Mouse (Mus musculus) midbrain, embryonic 11.5 days (tissue): ENCODE results near the gene Rnf151. TPM values are rescaled to one million over a fixed set of nuclear protein-coding genes. Genes with fewer than 3 reads are reported as not detected.
A peak's percentile ranks its signal among the peaks of the same experiment; 100 is the strongest.

ENCODE experiments used
- ATAC-seq: fragments of 200-750 bp; cut with Nextera tagmentation; 2 replicates; pipeline ENCODE4 v1.8.0; 2017; ENCODE audit warnings: moderate TSS enrichment, moderate library complexity; ENCODE audit not compliant: low FRiP score
- DNase-seq: peaks from one replicate; pipeline ENCODE4 v3.0.0; 2015; ENCODE audit warnings: low spot score; ENCODE audit errors: missing footprints
- H3K27ac ChIP-seq: fragments of 300-500 bp; sonication (generic); 2 replicates; pipeline ENCODE4 v1.5.1; 2014; ENCODE audit warnings: low read depth, low read length
- H3K27me3 ChIP-seq: fragments of 300-500 bp; sonication (generic); 2 replicates; pipeline ENCODE4 v1.6.1; 2014; ENCODE audit warnings: mild to moderate bottlenecking, low read length, moderate library complexity, mixed read lengths; ENCODE audit not compliant: control insufficient read depth, insufficient read depth
- H3K36me3 ChIP-seq: fragments of 300-500 bp; sonication (generic); 2 replicates; pipeline ENCODE4 v1.6.1; 2014; ENCODE audit warnings: mild to moderate bottlenecking, low read length, moderate library complexity, mixed read lengths; ENCODE audit not compliant: control insufficient read depth, insufficient read depth
- H3K4me1 ChIP-seq: fragments of 300-500 bp; sonication (generic); 2 replicates; pipeline ENCODE4 v1.6.1; 2014; ENCODE audit warnings: low read length; ENCODE audit not compliant: control insufficient read depth, insufficient read depth
- H3K4me2 ChIP-seq: fragments of 300-500 bp; sonication (generic); 2 replicates; pipeline ENCODE4 v1.6.1; 2014; ENCODE audit warnings: mild to moderate bottlenecking, moderate library complexity
- H3K4me3 ChIP-seq: fragments of 300-500 bp; sonication (generic); 2 replicates; pipeline ENCODE4 v1.5.1; 2014; ENCODE audit warnings: low read depth, low read length
- H3K9ac ChIP-seq: fragments of 300-500 bp; sonication (generic); 2 replicates; pipeline ENCODE4 v1.6.1; 2014; ENCODE audit warnings: low read length
- H3K9me3 ChIP-seq: fragments of 300-500 bp; sonication (generic); 2 replicates; pipeline ENCODE4 v1.6.1; 2016; ENCODE audit warnings: low read length; ENCODE audit not compliant: control insufficient read depth
- WGBS: fragments of 180-500 bp; shearing (Covaris S2); extraction: QIAGEN DNeasy Blood & Tissue Kit; methylation state at CpG from one replicate; pipeline ENCODE4 v1.1.7; 2014; 5-methylcytosine and 5-hydroxymethylcytosine counted together
- polyA plus RNA-seq: library from polyadenylated mRNA; unstranded; fragments of >200 nt; fragmentation: Nextera tagmentation; extraction: Ambion mirVana; gene quantifications from 2 replicates; pipeline ENCODE4 v1.2.1, GENCODE M21; 2014

The Rnf151 gene
- polyA plus RNA-seq, 1 experiment from 2014 or later = 0.22 TPM

DNA sequence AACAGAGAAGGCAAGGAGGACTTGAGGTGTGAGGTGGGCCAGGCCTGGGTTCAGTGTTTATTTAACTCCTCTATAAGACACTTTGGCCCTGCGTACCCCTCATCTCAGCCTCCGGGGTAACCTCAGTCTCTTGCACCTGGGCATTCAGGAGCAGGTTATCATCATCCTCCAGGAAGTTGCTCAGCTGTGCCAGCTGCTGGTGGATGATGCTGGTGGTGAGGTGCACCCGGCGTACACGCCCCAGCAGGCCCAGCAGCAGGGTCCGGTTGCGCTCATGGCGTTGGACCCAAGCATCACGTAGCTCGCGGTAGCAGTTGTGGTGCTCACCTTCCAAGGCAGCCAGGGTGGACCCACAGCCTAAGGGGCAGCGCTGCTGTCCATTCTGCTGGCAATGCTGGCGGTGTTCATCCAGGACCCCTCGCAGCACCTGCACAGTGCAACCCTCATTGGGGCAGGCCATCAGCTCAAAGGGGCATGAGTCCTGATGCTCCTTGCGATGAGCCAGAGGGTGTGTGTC lies 1.6 kb downstream of the Rnf151 start:
- no peaks in the 10 kb centered on the region for H3K27me3 ChIP-seq
- DNase-seq (no peak), ATAC-seq (no peak)
- 88% methylated on average over 15 of the region's 15 CpGs for WGBS
- H3K27ac ChIP-seq = no peak overlapping the region
- H3K4me2 ChIP-seq = no peak overlapping the region
- no peak overlapping the region for H3K4me3 ChIP-seq
- H3K9ac ChIP-seq = no peak overlapping the region
- no peaks in the 10 kb centered on the region for H3K9me3 ChIP-seq
- H3K36me3 ChIP-seq = 0 out of 2 replicates have a peak, but pooled peaks cover under 1% of the 10 kb centered on the region
- H3K4me1 ChIP-seq = peaks cover 2% of the 10 kb centered on the region

GRCm38 (mm10) chr17:24715556-24715955 lies 2.3 kb downstream of the Rnf151 start:
- H3K4me1 ChIP-seq = no peaks in the 10 kb centered on the region
- no peak for DNase-seq
- no peaks in the 10 kb centered on the region for H3K9me3 ChIP-seq
- H3K27ac ChIP-seq = no peak overlapping the region
- no peak overlapping the region for H3K4me2 ChIP-seq
- no peak overlapping the region for H3K9ac ChIP-seq
- H3K36me3 ChIP-seq = no peaks in the 10 kb centered on the region
- no peaks in the 10 kb centered on the region for H3K27me3 ChIP-seq
- 18% methylated on average over 6 of the region's 6 CpGs for WGBS
- H3K4me3 ChIP-seq = no peak overlapping the region
- no peak for ATAC-seq

GRCm38 (mm10) chr17:24708646-24709045 lies 9.2 kb downstream of the Rnf151 start:
- H3K27me3 ChIP-seq = no peaks in the 10 kb centered on the region
- 28% methylated on average over 2 of the region's 2 CpGs for WGBS
- DNase-seq (no peak), ATAC-seq (no peak)
- no peak overlapping the region for H3K9ac ChIP-seq
- no peaks in the 10 kb centered on the region for H3K9me3 ChIP-seq
- no peak overlapping the region for H3K4me2 ChIP-seq
- no peak overlapping the region for H3K27ac ChIP-seq
- H3K36me3 ChIP-seq = peaks cover 12% of the 10 kb centered on the region
- H3K4me1 ChIP-seq = peaks cover 6% of the 10 kb centered on the region; the same call in 1 of the 2 replicates
- no peak overlapping the region for H3K4me3 ChIP-seq

DNA sequence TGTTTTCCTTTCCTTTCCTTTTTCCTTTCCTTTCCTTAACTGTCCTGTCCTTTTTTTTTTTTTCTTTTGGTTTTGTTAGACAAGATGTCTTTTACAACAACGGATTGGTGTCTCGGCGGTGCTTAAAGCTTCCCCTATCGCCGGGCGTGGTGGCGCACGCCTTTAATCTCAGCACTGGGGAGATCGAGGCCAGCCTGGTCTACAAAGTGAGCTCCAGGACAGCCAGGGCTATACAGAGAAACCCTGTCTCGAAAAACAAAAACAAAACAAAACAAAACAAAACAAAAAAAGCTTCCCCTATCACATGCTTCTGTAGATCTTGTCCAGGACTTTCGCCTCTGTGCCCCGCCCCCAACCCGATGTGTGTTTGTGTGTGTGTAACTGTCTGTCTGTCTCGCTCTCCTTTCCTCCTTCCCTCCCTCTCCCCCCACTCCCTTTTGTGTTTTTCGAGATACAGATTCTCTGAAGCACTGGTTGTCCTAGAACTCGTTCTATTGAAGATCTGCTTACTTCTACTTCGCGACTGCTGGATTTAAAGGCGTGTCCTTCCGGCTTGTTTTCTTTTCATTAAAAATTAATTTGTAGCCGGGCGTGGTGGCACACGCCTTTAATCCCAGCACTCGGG lies 9.9 kb downstream of the Rnf151 start:
- no peaks in the 10 kb centered on the region for H3K9me3 ChIP-seq
- peak overlapping the region; percentile 76 for H3K4me2 ChIP-seq
- ATAC-seq (peak; percentile 70; the same call in 1 of the 2 replicates), DNase-seq (peak; percentile 86)
- peaks cover 6% of the 10 kb centered on the region; the same call in 1 of the 2 replicates for H3K4me1 ChIP-seq
- no peak overlapping the region; the same call in 1 of the 2 replicates for H3K27ac ChIP-seq
- peak overlapping the region; percentile 83 for H3K4me3 ChIP-seq
- H3K36me3 ChIP-seq = peaks cover 13% of the 10 kb centered on the region
- peak overlapping the region; percentile 84 for H3K9ac ChIP-seq
- 8% methylated on average over 24 of the region's 24 CpGs for WGBS
- H3K27me3 ChIP-seq = no peaks in the 10 kb centered on the region

GRCm38 (mm10) chr17:24706982-24707800 lies 10.7 kb downstream of the Rnf151 start, which contains the start of gene Tbl3:
Tbl3 (minus strand) TSS chr17:24707660.
- whole genome bisulfite sequencing = 4% methylated on average over 32 of the region's 32 CpGs
- peak within 1 kb of the TSS; percentile 83 for H3K4me3 ChIP-seq
- DNase-seq = peak; percentile 100
- H3K9me3 ChIP-seq = no peaks in the 10 kb centered on the region
- peak within 1 kb of the TSS; percentile 76 for H3K4me2 ChIP-seq
- peak within 1 kb of the TSS; percentile 84 for H3K9ac ChIP-seq
- ATAC-seq = peak; percentile 85
- H3K4me1 ChIP-seq = peaks cover 6% of the 10 kb centered on the region; the same call in 1 of the 2 replicates
- H3K36me3 ChIP-seq = peaks cover 16% of the 10 kb centered on the region
- H3K27ac ChIP-seq = no peak within 1 kb of the TSS; the same call in 1 of the 2 replicates
- no peaks in the 10 kb centered on the region for H3K27me3 ChIP-seq

DNA sequence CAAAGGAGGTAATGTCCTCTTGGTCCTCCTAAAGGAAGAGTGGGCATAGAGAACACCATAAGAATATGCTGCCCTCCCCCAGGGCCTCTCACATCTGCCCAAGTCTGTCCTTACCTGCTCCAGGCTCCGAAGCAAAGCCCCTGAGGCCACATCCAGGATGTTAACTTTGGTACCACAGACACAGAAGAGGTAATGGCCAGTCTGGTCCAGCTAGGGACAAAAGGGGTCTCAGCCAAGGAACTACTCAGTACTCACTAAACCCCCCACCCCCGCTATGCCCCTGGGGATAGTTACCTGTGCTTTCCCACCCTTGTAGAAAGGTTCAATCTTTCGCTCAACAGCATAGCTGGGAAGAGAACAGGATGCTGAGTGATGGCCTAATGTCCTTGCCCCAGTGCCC lies 12.0 kb downstream of the Rnf151 start:
- Histone ChIP-seq H3K27me3 (no peaks in the 10 kb centered on the region), H3K27ac (no peak overlapping the region), H3K36me3 (peaks cover 26% of the 10 kb centered on the region), H3K4me1 (peaks cover 6% of the 10 kb centered on the region; the same call in 1 of the 2 replicates), H3K9me3 (no peaks in the 10 kb centered on the region), H3K9ac (no peak overlapping the region), H3K4me2 (no peak overlapping the region), H3K4me3 (no peak overlapping the region)
- 96% methylated on average over 3 of the region's 3 CpGs for WGBS
- no peak for DNase-seq
- no peak for ATAC-seq

- no peak for DNase-seq
- Histone ChIP-seq H3K27ac (no peak overlapping the region), H3K9ac (no peak overlapping the region), H3K4me3 (no peak overlapping the region), H3K36me3 (peaks cover 28% of the 10 kb centered on the region), H3K27me3 (no peaks in the 10 kb centered on the region), H3K9me3 (no peaks in the 10 kb centered on the region), H3K4me1 (peaks cover 3% of the 10 kb centered on the region; the same call in 1 of the 2 replicates), H3K4me2 (no peak overlapping the region)
- WGBS = 91% methylated on average over 9 of the region's 9 CpGs
- no peak for ATAC-seq
Observed at GRCm38 (mm10) chr17:24701251-24701650, 16.6 kb downstream of the Rnf151 start.

GRCm38 (mm10) chr17:24699473-24699872 lies 18.4 kb downstream of the Rnf151 start:
- Histone ChIP-seq H3K36me3 (peaks cover 24% of the 10 kb centered on the region), H3K9ac (no peak overlapping the region), H3K4me2 (no peak overlapping the region), H3K4me3 (no peak overlapping the region), H3K27ac (no peak overlapping the region), H3K4me1 (peaks cover 8% of the 10 kb centered on the region; the same call in 1 of the 2 replicates), H3K27me3 (no peaks in the 10 kb centered on the region), H3K9me3 (no peaks in the 10 kb centered on the region)
- ATAC-seq (no peak), DNase-seq (no peak)
- 83% methylated on average over 2 of the region's 2 CpGs for WGBS

- peaks cover 10% of the 10 kb centered on the region for H3K4me1 ChIP-seq
- no peak overlapping the region for H3K4me2 ChIP-seq
- H3K9me3 ChIP-seq = no peaks in the 10 kb centered on the region
- H3K4me3 ChIP-seq = no peak overlapping the region
- no peak overlapping the region for H3K9ac ChIP-seq
- no peak for DNase-seq
- ATAC-seq = no peak
- H3K27me3 ChIP-seq = no peaks in the 10 kb centered on the region
- 72% methylated on average over 9 of the region's 9 CpGs for WGBS
- no peak overlapping the region for H3K27ac ChIP-seq
- H3K36me3 ChIP-seq = peaks cover 16% of the 10 kb centered on the region
Observed at GRCm38 (mm10) chr17:24698715-24699114, 19.1 kb downstream of the Rnf151 start.
